Mouse (Mus musculus): ENCODE data around the gene Ski.

The Ski gene

DNA sequence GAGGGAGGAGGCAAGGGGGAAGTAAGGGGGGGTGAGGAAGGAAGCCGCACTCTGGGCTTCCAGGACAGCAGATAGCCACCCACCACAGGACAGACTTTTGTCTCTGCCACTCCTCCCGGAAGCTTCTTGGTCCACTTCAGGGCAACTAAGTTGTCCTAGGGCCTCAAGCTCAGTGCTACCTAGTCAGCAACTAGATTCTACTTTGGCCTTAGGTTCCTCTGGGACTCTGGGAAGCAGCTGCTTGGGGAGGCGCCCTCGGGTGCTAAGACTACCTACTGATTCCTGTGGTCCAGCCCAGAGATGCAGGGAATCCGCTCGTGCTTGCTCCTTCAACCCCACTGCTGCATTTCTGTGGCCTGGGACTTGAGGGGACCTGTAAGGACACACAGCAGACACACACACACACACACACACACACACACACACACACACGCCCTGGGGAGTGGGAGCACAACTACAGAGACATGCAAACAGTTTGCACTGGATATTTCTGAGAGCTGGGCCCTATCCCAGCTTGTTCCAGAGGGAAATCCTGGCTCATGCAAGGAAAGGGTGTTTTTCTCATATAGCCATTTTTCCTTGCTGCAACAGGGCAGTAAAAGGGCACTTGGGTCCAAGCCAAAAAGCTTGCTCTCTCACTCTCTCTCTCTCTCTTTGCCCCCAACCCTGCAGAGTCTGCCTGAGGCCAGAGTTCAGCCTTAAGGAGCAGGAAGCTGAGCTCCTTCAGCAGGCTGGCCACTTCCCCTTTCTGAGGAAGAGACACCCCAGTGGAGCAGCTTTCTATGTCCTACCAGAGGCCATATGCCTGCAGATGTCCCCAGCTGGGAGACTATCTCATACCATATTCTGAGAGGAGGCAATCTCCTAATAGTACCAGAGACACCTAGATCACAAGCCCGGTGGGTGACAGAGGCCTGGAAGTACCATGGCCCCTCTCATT lies 12.2 kb upstream of the Ski start:
- DNase-seq (ENCODE audit: low spot score in 2 of 2) = no peak

DNA sequence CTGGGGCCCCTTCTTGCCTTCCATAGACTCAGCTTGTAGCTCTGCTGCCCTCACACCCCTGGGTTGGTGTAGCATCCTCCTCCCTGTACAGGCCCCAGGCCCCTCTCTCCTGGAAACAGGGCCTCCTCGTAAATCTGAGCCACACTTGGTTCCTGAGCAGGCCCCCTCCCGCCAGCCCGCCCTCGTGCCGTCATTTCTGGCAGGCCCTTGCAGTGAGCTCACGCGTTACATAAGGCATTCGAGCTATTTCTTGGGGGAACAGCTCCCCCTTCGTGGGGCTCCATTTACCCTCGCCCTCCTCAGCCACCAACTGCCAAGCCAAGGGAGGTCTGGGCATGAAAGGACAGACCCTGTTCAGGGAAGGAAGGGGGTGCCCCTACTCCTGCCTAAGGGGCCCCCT lies 11.5 kb upstream of the Ski start:
- DNase-seq (ENCODE audit: low spot score in 2 of 2) = peak; percentile 87

DNA sequence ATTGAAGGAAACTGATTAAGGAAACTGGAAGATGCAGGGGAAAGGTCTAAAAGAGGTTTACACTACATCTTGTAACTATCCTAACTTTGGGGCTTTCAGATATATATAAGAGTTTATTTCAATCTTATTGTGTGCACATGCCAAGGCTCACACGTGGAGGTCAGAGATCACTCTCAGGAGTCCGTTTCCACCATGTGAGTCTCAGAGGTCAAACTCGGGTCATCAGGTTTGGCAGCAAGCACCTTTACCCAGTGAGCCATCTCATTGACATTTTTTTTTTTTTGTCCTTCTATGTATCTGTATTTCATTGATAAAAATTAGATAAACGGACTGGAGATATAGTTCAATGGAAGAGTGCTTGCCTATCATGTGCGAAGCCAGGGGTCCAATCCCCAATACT lies 6.1 kb upstream of the Ski start:
- no peak for DNase-seq (ENCODE audit: low spot score in 2 of 2)

DNA sequence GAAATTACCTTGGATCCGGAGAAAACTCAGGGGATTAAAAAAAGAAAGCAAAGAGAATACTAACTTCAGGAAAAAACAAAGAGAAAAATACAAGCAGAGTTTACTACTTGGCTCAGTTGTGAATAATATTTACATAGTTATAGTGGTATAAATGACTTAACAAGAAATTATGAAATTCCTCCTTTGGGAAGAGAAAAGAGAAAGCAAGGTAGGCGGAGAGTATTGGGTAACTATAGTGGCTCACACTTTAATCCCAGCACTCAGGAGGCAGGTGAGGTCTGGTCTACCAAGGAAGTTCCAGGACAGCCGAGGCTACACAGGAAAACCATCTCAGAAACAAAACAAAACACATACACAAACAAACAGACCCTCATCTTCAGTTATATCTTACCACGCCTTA lies 5.6 kb upstream of the Ski start:
- no peak for DNase-seq (ENCODE audit: low spot score in 2 of 2)

GRCm38 (mm10) chr4:155225918-155226317 lies 3.5 kb upstream of the Ski start:
- DNase-seq (ENCODE audit: low spot score in 2 of 2) = no peak

GRCm38 (mm10) chr4:155223594-155224528 lies 1.5 kb upstream of the Ski start:
- no peak for DNase-seq (ENCODE audit: low spot score in 2 of 2)

- peak; percentile 96 to 99 for DNase-seq (ENCODE audit: low spot score in 2 of 2)
These were observed 625 bp upstream of the Ski start for GRCm38 (mm10) chr4:155222841-155223593.

DNA sequence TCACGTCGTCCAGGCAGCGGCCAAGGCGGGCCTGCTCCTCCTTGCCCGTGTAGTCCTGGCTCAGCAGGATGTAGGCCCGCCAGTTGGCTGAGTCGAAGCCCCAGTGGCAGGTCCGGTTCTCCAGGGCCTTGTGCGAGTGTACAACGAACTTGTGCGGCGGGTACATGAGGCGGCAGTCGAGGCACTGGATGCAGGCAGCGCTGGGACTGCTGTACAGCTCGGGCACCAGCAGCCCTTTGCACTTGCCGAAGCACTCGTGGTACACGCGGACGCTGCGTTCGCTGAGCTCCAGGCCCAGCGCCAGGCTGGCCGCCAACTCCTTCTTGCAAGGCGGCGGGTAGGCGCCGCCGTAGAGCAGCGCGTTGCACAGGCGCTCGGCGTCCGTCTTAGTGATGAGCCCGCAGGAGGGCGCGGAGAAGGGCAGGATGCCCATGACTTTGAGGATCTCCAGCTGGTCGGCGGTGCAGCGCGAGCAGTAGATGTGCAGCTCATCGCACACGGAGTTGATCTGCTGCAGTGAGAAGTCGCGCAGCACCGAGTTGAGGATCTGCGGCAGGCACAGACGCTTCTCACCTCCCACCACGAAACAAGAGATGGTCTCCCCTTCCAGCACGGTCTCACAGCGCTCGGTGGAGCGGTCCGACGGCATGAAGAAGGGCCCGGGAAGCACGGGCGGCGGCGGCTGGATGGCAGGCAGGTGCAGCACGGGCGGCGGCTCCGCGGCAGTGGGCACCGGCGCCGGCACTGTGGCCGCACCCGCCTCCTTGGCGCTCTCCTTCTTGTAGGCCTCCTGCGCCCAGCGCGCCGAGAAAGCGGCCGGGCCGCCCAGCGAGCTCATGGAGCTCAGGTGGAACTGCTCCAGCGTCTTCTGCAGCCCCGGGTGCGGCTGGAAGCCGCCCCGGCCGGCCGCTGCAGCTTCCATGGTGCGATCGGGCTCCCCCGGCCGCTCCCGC lies 517 bp downstream of the Ski start:
- peak; percentile 64 to 68 for DNase-seq (ENCODE audit: low spot score in 2 of 2)

GRCm38 (mm10) chr4:155221106-155221505 lies 1.3 kb downstream of the Ski start:
- DNase-seq (ENCODE audit: low spot score in 2 of 2) = no peak

GRCm38 (mm10) chr4:155220213-155221100 lies 1.9 kb downstream of the Ski start:
- no peak for DNase-seq (ENCODE audit: low spot score in 2 of 2)

GRCm38 (mm10) chr4:155219271-155220212 lies 2.9 kb downstream of the Ski start:
- no peak for DNase-seq (ENCODE audit: low spot score in 2 of 2)

- DNase-seq (ENCODE audit: low spot score in 2 of 2) = no peak
These were observed 4.2 kb downstream of the Ski start for GRCm38 (mm10) chr4:155218104-155218732.

GRCm38 (mm10) chr4:155217241-155218103 lies 4.9 kb downstream of the Ski start:
- DNase-seq (ENCODE audit: low spot score in 2 of 2) = no peak

- peak in 1 of 2 experiments; percentile 56 for DNase-seq (ENCODE audit: low spot score in 2 of 2)
These were observed 6.4 kb downstream of the Ski start for GRCm38 (mm10) chr4:155215773-155216630.

DNA sequence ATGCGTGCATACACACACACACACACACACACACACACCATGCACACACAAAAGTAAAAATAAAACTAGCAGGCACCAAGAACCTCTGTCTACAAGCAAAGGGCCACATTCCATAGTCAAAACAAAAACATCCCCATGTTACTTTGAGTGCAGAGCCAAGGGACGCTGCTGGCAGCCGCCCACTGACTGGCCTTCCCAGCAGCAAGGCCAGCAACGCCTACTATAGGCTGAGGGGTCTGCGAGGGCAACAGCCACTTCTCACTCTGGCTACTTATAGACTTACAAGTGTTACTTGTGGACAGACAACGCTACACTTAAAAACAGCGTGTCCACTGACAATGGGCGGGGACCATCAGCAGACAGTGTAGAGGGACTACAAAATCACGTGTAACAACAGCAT lies 7.2 kb downstream of the Ski start:
- no peak for DNase-seq (ENCODE audit: low spot score in 2 of 2)

GRCm38 (mm10) chr4:155214793-155215192 lies 7.6 kb downstream of the Ski start:
- no peak for DNase-seq (ENCODE audit: low spot score in 2 of 2)
